Comparison of ENCODE assay signal across 10 mouse cellular contexts in genomic region chr2:9874467-9875219, GRCm38 (mm10). TPM values are rescaled to one million over a fixed set of nuclear protein-coding genes. Genes with fewer than 3 reads are reported as not detected.
DNase-seq lines count a peak whose midpoint lies in the region; ATAC-seq and TF ChIP-seq lines count a peak whose summit lies in the region.
"Had no signal": no experiment of that assay in that cellular context is flagged by ENCODE, and none has a peak within 500 bp of the region (broad histone marks: within the 10 kb centered on the region; RNA-seq: fewer than 3 reads in every experiment).

No protein-coding gene starts in this region.

- WGBS in forebrain, embryonic 10.5 days = 1% methylated on average over 39 of the region's 39 CpGs
- WGBS in forebrain, embryonic 15.5 days = 2% methylated on average over 39 of the region's 39 CpGs
- WGBS in lung, embryonic 15.5 days = 17% methylated on average over 39 of the region's 39 CpGs
- WGBS in lung, adult 2 months = 39% methylated on average over 34 of the region's 39 CpGs
- WGBS in midbrain, embryonic 13.5 days = 2% methylated on average over 39 of the region's 39 CpGs

- H3K9ac ChIP-seq in forebrain, embryonic 15.5 days (replicated peaks) = no peak overlapping the region
- no peak overlapping the region for H3K9ac ChIP-seq in lung, embryonic 15.5 days
- H3K9ac ChIP-seq in midbrain, embryonic 13.5 days (replicated peaks) = peak overlapping the region; percentile 80

- ATAC-seq in forebrain, embryonic 15.5 days (replicated peaks) = no peak
- no peak for ATAC-seq in lung, embryonic 15.5 days (ENCODE audit: borderline replicate concordance, extremely low read depth, low FRiP score, low TSS enrichment)
- ATAC-seq in midbrain, embryonic 13.5 days = no peak
- ATAC-seq in megakaryocyte, adult 5-6 weeks (ENCODE audit: poor library complexity, severe bottlenecking) = no peak

- H3K36me3 ChIP-seq in forebrain, embryonic 10.5 days (replicated peaks) = no peaks in the 10 kb centered on the region
- H3K36me3 ChIP-seq in forebrain, embryonic 15.5 days = no peaks in the 10 kb centered on the region
- no peaks in the 10 kb centered on the region for H3K36me3 ChIP-seq in lung, embryonic 15.5 days
- no peaks in the 10 kb centered on the region; the same call in 1 of the 2 replicates for H3K36me3 ChIP-seq in midbrain, embryonic 13.5 days

- intact Hi-C loops in gastrocnemius, adult 2 months (cut with DNase I) = no loop called here

- TF ChIP-seq POLR2A in lung, adult 2 months (IDR thresholded peaks at IDR 0.05; ENCODE audit: borderline replicate concordance, extremely low read depth, low read depth, low read length) = no peak

- peaks cover 99% of the 10 kb centered on the region for H3K27me3 ChIP-seq in forebrain, embryonic 10.5 days (ENCODE audit: poor library complexity, severe bottlenecking)
- peaks cover 86% of the 10 kb centered on the region for H3K27me3 ChIP-seq in forebrain, embryonic 15.5 days
- H3K27me3 ChIP-seq in lung, embryonic 15.5 days = peaks cover 79% of the 10 kb centered on the region
- peaks cover 99% of the 10 kb centered on the region for H3K27me3 ChIP-seq in midbrain, embryonic 13.5 days

- no peak for TF ChIP-seq CTCF in lung, adult 2 months (IDR thresholded peaks at IDR 0.05; ENCODE audit: insufficient read depth, low read length)
- no peak for TF ChIP-seq CTCF in gastrocnemius, adult 2 months (IDR thresholded peaks at IDR 0.05)

- DNase-seq in forebrain, embryonic 10.5 days (ENCODE audit: extremely low spot score, low spot score) = peak; percentile 31
- DNase-seq in lung, adult 2 months = no peak
- DNase-seq in layer of hippocampus, postnatal 36 days = no peak
- no peak for DNase-seq in gastrocnemius, adult 2 months
- DNase-seq: lung, postnatal 10 days; right cerebral cortex, postnatal 25 days had no signal

- peaks cover 73% of the 10 kb centered on the region for H3K4me1 ChIP-seq in forebrain, embryonic 10.5 days
- H3K4me1 ChIP-seq in forebrain, embryonic 15.5 days = peaks cover 33% of the 10 kb centered on the region
- peaks cover 26% of the 10 kb centered on the region for H3K4me1 ChIP-seq in lung, embryonic 15.5 days
- H3K4me1 ChIP-seq in lung, adult 2 months (ENCODE audit: control insufficient read depth, insufficient read depth, low read length) = no peaks in the 10 kb centered on the region
- H3K4me1 ChIP-seq in midbrain, embryonic 13.5 days (replicated peaks) = peaks cover 36% of the 10 kb centered on the region

- peak overlapping the region; percentile 28 for H3K4me3 ChIP-seq in forebrain, embryonic 10.5 days
- H3K4me3 ChIP-seq in forebrain, embryonic 15.5 days = no peak overlapping the region
- H3K4me3 ChIP-seq in lung, embryonic 15.5 days = peak overlapping the region; percentile 5; the same call in 1 of the 2 replicates
- no peak overlapping the region for H3K4me3 ChIP-seq in lung, adult 2 months (replicated peaks; ENCODE audit: extremely low read depth, low read depth, low read length)
- H3K4me3 ChIP-seq in midbrain, embryonic 13.5 days (replicated peaks) = peak overlapping the region; percentile 48
- H3K4me3 ChIP-seq in gastrocnemius, adult 2 months = no peak overlapping the region

- H3K4me2 ChIP-seq in forebrain, embryonic 15.5 days (replicated peaks) = no peak overlapping the region
- H3K4me2 ChIP-seq in lung, embryonic 15.5 days = no peak overlapping the region
- peak overlapping the region; percentile 68 for H3K4me2 ChIP-seq in midbrain, embryonic 13.5 days (replicated peaks)

- no peak overlapping the region for H3K27ac ChIP-seq in forebrain, embryonic 10.5 days
- H3K27ac ChIP-seq in forebrain, embryonic 15.5 days (replicated peaks) = no peak overlapping the region
- no peak overlapping the region for H3K27ac ChIP-seq in lung, embryonic 15.5 days
- peak overlapping the region; percentile 86 for H3K27ac ChIP-seq in midbrain, embryonic 13.5 days
- no peak overlapping the region for H3K27ac ChIP-seq in gastrocnemius, adult 2 months

- H3K9me3 ChIP-seq in forebrain, embryonic 10.5 days = no peaks in the 10 kb centered on the region
- no peaks in the 10 kb centered on the region for H3K9me3 ChIP-seq in forebrain, embryonic 15.5 days
- H3K9me3 ChIP-seq in lung, embryonic 15.5 days = no peaks in the 10 kb centered on the region
- H3K9me3 ChIP-seq in midbrain, embryonic 13.5 days = no peaks in the 10 kb centered on the region

RNA-seq across cellular contexts. Expression of gene 4930412O13Rik, which starts 6.4 kb away (rescaled TPM):
- 0.42 and 0.50 TPM in 2 replicates for polyA plus RNA-seq in forebrain, embryonic 10.5 days (2016; fragmentation: Nextera tagmentation; extraction: Ambion mirVana)
- not detected in 2 replicates for polyA plus RNA-seq in forebrain, embryonic 15.5 days (2015; fragmentation: Nextera tagmentation; extraction: Ambion mirVana)
- not detected in 2 replicates for polyA plus RNA-seq in lung, embryonic 15.5 days (2015; fragmentation: Nextera tagmentation; extraction: Ambion mirVana)
- not detected in 2 replicates for polyA plus RNA-seq in lung, adult 2 months (2012; rRNA removed)
- polyA plus RNA-seq in midbrain, embryonic 13.5 days (2015; fragmentation: Nextera tagmentation; extraction: Ambion mirVana) = 1.7 and 3.9 TPM in 2 replicates
- total RNA-seq in layer of hippocampus, postnatal 36 days (2021) = not detected
- not detected in 2 replicates for total RNA-seq in megakaryocyte, adult 5-6 weeks (2015)
- not detected in 2 replicates for total RNA-seq in megakaryocyte, adult 5-6 weeks (2017)
- not detected for total RNA-seq in gastrocnemius, adult 2 months (2021)

RNA-seq across cellular contexts. Expression of gene 9230102O04Rik, which starts 14.7 kb away (rescaled TPM):
- polyA plus RNA-seq in forebrain, embryonic 10.5 days (2016; fragmentation: Nextera tagmentation; extraction: Ambion mirVana) = 0.54 TPM in 1 of 2 replicates, not detected in the other
- polyA plus RNA-seq in forebrain, embryonic 15.5 days (2015; fragmentation: Nextera tagmentation; extraction: Ambion mirVana) = not detected in 2 replicates
- not detected in 2 replicates for polyA plus RNA-seq in lung, embryonic 15.5 days (2015; fragmentation: Nextera tagmentation; extraction: Ambion mirVana)
- polyA plus RNA-seq in lung, adult 2 months (2012; rRNA removed) = not detected in 2 replicates
- 3.5 and 5.3 TPM in 2 replicates for polyA plus RNA-seq in midbrain, embryonic 13.5 days (2015; fragmentation: Nextera tagmentation; extraction: Ambion mirVana)
- total RNA-seq in layer of hippocampus, postnatal 36 days (2021) = not detected
- not detected in 2 replicates for total RNA-seq in megakaryocyte, adult 5-6 weeks (2015)
- not detected in 2 replicates for total RNA-seq in megakaryocyte, adult 5-6 weeks (2017)
- not detected for total RNA-seq in gastrocnemius, adult 2 months (2021)

RNA-seq across cellular contexts. Expression of gene Gata3, which starts 15.2 kb away (rescaled TPM):
- polyA plus RNA-seq in forebrain, embryonic 10.5 days (2016; fragmentation: Nextera tagmentation; extraction: Ambion mirVana) = 4.2 and 7.3 TPM in 2 replicates
- 1.1 and 2.3 TPM in 2 replicates for polyA plus RNA-seq in forebrain, embryonic 15.5 days (2015; fragmentation: Nextera tagmentation; extraction: Ambion mirVana)
- 3.2 and 5.7 TPM in 2 replicates for polyA plus RNA-seq in lung, embryonic 15.5 days (2015; fragmentation: Nextera tagmentation; extraction: Ambion mirVana)
- 12.3 and 13.9 TPM in 2 replicates for polyA plus RNA-seq in lung, adult 2 months (2012; rRNA removed)
- polyA plus RNA-seq in midbrain, embryonic 13.5 days (2015; fragmentation: Nextera tagmentation; extraction: Ambion mirVana) = 94.8 and 119 TPM in 2 replicates
- under 1 TPM in 1 of 2 experiments, not detected in 1; 0.15 TPM for total RNA-seq in layer of hippocampus, postnatal 36 days (2021)
- total RNA-seq in megakaryocyte, adult 5-6 weeks (2015) = 0.45 and 0.98 TPM in 2 replicates
- total RNA-seq in megakaryocyte, adult 5-6 weeks (2017) = 0.49 and 1.2 TPM in 2 replicates
- total RNA-seq in gastrocnemius, adult 2 months (2021) = under 1 TPM; 0.08 to 0.82 TPM

Comparison
In these comparisons a context has a peak if more than half of its experiments do, and no peak if none do; other contexts are left out.
1. H3K4me3 ChIP-seq: peak in forebrain, embryonic 10.5 days (single experiment), lung, embryonic 15.5 days (single experiment) and midbrain, embryonic 13.5 days (single experiment); none in forebrain, embryonic 15.5 days (single experiment), lung, adult 2 months (single experiment) and gastrocnemius, adult 2 months (single experiment).